Mouse (Mus musculus): ENCODE data around the gene Gm15737. TPM values are rescaled to one million over a fixed set of nuclear protein-coding genes. Genes with fewer than 3 reads are reported as not detected.

Gm15737 gene
- polyA plus RNA-seq, 1 experiment from 2014 or later = 0.10 TPM

Other genes starting within 250 kb of the Gm15737 start
- 5.8 and 6.6 TPM in 2 replicates for gene Prickle2, start 163.2 kb upstream of the Gm15737 start, polyA plus RNA-seq (2016; fragmentation: Nextera tagmentation; extraction: Ambion mirVana)
- gene A730049H05Rik, start 52.9 kb upstream of the Gm15737 start, polyA plus RNA-seq (2016; fragmentation: Nextera tagmentation; extraction: Ambion mirVana) = 0.99 and 1.7 TPM in 2 replicates
- 6.1 and 9.7 TPM in 2 replicates for gene Adamts9, start 74.1 kb downstream of the Gm15737 start, polyA plus RNA-seq (2016; fragmentation: Nextera tagmentation; extraction: Ambion mirVana)